Mouse (Mus musculus) CD4-positive naive resting alpha-beta T cell, adult 57 days (primary cell): ENCODE results near the gene Dennd4a. TPM values are rescaled to one million over a fixed set of nuclear protein-coding genes. Genes with fewer than 3 reads are reported as not detected.

ENCODE experiments used
- total RNA-seq: library from RNA; stranded (reverse); gene quantifications from one replicate; pipeline ENCODE4 v1.2.4, GENCODE M21; 2023

Gene Dennd4a
- 87.1 TPM for total RNA-seq

GRCm38 (mm10) chr9:64810822-64811537 is at the start of gene Dennd4a:
Gene Dennd4a (plus strand): TSS chr9:64811340.

DNA sequence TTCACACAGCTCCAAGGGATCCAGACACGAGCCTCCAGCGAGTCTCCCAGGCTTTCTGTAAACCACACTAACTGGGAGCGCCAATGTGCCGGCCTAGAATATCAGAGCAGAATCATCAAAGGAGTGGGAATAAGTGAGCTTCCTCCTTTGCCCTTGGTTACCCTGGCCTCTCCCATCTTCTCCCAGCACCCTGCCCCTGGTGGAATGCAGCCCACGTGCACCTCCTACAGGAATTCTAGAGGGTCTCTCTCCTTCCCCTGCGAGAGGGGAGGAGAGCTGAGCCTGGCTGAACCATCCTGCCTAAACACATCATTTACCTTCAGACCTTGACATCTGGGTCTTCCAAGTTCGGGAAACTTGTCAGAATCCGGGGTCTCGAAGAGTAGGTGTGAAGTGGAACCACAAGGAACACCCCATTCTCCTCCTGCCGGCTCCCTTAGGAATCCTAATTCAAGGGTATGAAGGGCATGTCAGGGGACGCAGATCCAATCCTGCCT is 140.1 kb downstream of the Dennd4a start, which contains the start of gene Slc24a1:
TSS of gene Slc24a1 (minus strand) at position 447 of the 497 bp plus-strand sequence.

GRCm38 (mm10) chr9:64960117-64960977 is 149.2 kb downstream of the Dennd4a start, which contains the start of gene Ints14:
Gene Ints14 (plus strand): TSS chr9:64960905.

Other genes with a start within 250 kb of the Dennd4a start
- gene Rab11a, start 73.6 kb upstream of the Dennd4a start, total RNA-seq = 97.2 TPM
- not detected for gene Slc24a1, start 140.3 kb downstream of the Dennd4a start, total RNA-seq
- 33.6 TPM for gene Ints14, start 149.6 kb downstream of the Dennd4a start, total RNA-seq
- 29.3 TPM for gene Hacd3, start 210.4 kb downstream of the Dennd4a start, total RNA-seq
- gene Dpp8, start 221.1 kb downstream of the Dennd4a start, total RNA-seq = 74.5 TPM